Mouse (Mus musculus) spleen, adult 2 months (tissue): Measurements from ENCODE around the gene Phactr1.

ENCODE experiments used
- CTCF ChIP-seq: fragments of 200-500 bp; IDR thresholded peaks from 2 replicates; pipeline ENCODE4 v1.5.1; 2011; ENCODE audit warnings: mild to moderate bottlenecking, inconsistent platforms; ENCODE audit not compliant: insufficient read depth, insufficient read length, insufficient replicate concordance; ENCODE audit errors: extremely low read depth
- POLR2A ChIP-seq: fragments of 200-500 bp; IDR thresholded peaks from 2 replicates; pipeline ENCODE4 v1.6.1; 2011; ENCODE audit warnings: low read depth, low read length, inconsistent platforms

- TF ChIP-seq CTCF (no peak), POLR2A (no peak)
Measured at GRCm38 (mm10) chr13:43009596-43009995, 329.2 kb downstream of the Phactr1 start.
